Mouse (Mus musculus): ENCODE results near the gene Rrp1b. TPM values are rescaled to one million over a fixed set of nuclear protein-coding genes. Genes with fewer than 3 reads are reported as not detected.
"Not testable (repeated sequence)": the region's sequence is repeated elsewhere in the genome, so short reads cannot be mapped to it uniquely, and the experiment has no call there.

Rrp1b gene
- total and polyA plus RNA-seq, 2 experiments: 5.7 to 5.9 TPM

- no peak for TF ChIP-seq POLR2A (IDR thresholded peaks at IDR 0.05; ENCODE audit: extremely low read depth, insufficient read depth, low read length)
- TF ChIP-seq CTCF (IDR thresholded peaks at IDR 0.05; ENCODE audit: low read depth, low read length): no peak
- no peaks in the 10 kb centered on the region for H3K27me3 ChIP-seq (ENCODE audit: control insufficient read depth, insufficient read depth, low read length)
- DNase-seq (ENCODE audit: extremely low read depth, low read depth, low spot score): no peak
- WGBS: 86% methylated on average over 1 of the region's 1 CpGs
- no peaks in the 10 kb centered on the region for H3K79me2 ChIP-seq (ENCODE audit: control insufficient read depth, insufficient read depth, low read length)
- no peaks in the 10 kb centered on the region for H3K36me3 ChIP-seq (ENCODE audit: control insufficient read depth, insufficient read depth, low read length)
- H3K4me3 ChIP-seq (ENCODE audit: insufficient read depth, low read depth, low read length): no peak overlapping the region
- H3K4me1 ChIP-seq (ENCODE audit: control insufficient read depth, insufficient read depth, low read length): no peaks in the 10 kb centered on the region
- H3K9ac ChIP-seq (ENCODE audit: low read depth, low read length): no peak overlapping the region
- H3K27ac ChIP-seq (replicated peaks; ENCODE audit: insufficient read depth, low read depth, low read length): no peak overlapping the region
Observed at GRCm38 (mm10) chr17:32092241-32092619, 56.3 kb downstream of the Rrp1b start.

- H3K79me2 ChIP-seq (ENCODE audit: control insufficient read depth, insufficient read depth, low read length): no peaks in the 10 kb centered on the region
- no peaks in the 10 kb centered on the region for H3K36me3 ChIP-seq (ENCODE audit: control insufficient read depth, insufficient read depth, low read length)
- 86% methylated on average over 5 of the region's 5 CpGs for WGBS
- peaks cover 5% of the 10 kb centered on the region for H3K4me1 ChIP-seq (ENCODE audit: control insufficient read depth, insufficient read depth, low read length)
- no peak for DNase-seq (ENCODE audit: extremely low read depth, low read depth, low spot score)
- no peak overlapping the region for H3K27ac ChIP-seq (replicated peaks; ENCODE audit: insufficient read depth, low read depth, low read length)
- H3K4me3 ChIP-seq (ENCODE audit: insufficient read depth, low read depth, low read length): no peak overlapping the region
- no peaks in the 10 kb centered on the region for H3K27me3 ChIP-seq (ENCODE audit: control insufficient read depth, insufficient read depth, low read length)
- TF ChIP-seq CTCF (IDR thresholded peaks at IDR 0.05; ENCODE audit: low read depth, low read length) (peak; percentile 63), POLR2A (IDR thresholded peaks at IDR 0.05; ENCODE audit: extremely low read depth, insufficient read depth, low read length) (no peak)
- no peak overlapping the region for H3K9ac ChIP-seq (ENCODE audit: low read depth, low read length)
Observed at GRCm38 (mm10) chr17:32092895-32093294, 57.0 kb downstream of the Rrp1b start.

GRCm38 (mm10) chr17:32097676-32098075 lies 61.8 kb downstream of the Rrp1b start:
- no peaks in the 10 kb centered on the region for H3K36me3 ChIP-seq (ENCODE audit: control insufficient read depth, insufficient read depth, low read length)
- H3K4me1 ChIP-seq (ENCODE audit: control insufficient read depth, insufficient read depth, low read length): peaks cover 15% of the 10 kb centered on the region
- H3K27ac ChIP-seq (replicated peaks; ENCODE audit: insufficient read depth, low read depth, low read length): peak overlapping the region; percentile 91
- H3K79me2 ChIP-seq (ENCODE audit: control insufficient read depth, insufficient read depth, low read length): peaks cover 3% of the 10 kb centered on the region; the same call in 1 of the 2 replicates
- no peak for TF ChIP-seq POLR2A (IDR thresholded peaks at IDR 0.05; ENCODE audit: extremely low read depth, insufficient read depth, low read length)
- TF ChIP-seq CTCF (IDR thresholded peaks at IDR 0.05; ENCODE audit: low read depth, low read length): no peak
- no peak overlapping the region for H3K4me3 ChIP-seq (ENCODE audit: insufficient read depth, low read depth, low read length)
- 56% methylated on average over 1 of the region's 1 CpGs for WGBS
- H3K9ac ChIP-seq (ENCODE audit: low read depth, low read length): no peak overlapping the region
- DNase-seq (ENCODE audit: extremely low read depth, low read depth, low spot score): peak; percentile 77
- H3K27me3 ChIP-seq (ENCODE audit: control insufficient read depth, insufficient read depth, low read length): no peaks in the 10 kb centered on the region

GRCm38 (mm10) chr17:32098905-32099304 lies 63.0 kb downstream of the Rrp1b start:
- Histone ChIP-seq H3K9ac (ENCODE audit: low read depth, low read length) (peak overlapping the region; percentile 29; the same call in 1 of the 2 replicates), H3K27ac (replicated peaks; ENCODE audit: insufficient read depth, low read depth, low read length) (peak overlapping the region; percentile 91), H3K4me1 (ENCODE audit: control insufficient read depth, insufficient read depth, low read length) (peaks cover 15% of the 10 kb centered on the region)
- H3K36me3 ChIP-seq (ENCODE audit: control insufficient read depth, insufficient read depth, low read length); H3K27me3 ChIP-seq (ENCODE audit: control insufficient read depth, insufficient read depth, low read length); H3K4me3 ChIP-seq (ENCODE audit: insufficient read depth, low read depth, low read length); H3K79me2 ChIP-seq (ENCODE audit: control insufficient read depth, insufficient read depth, low read length): not testable (repeated sequence)
- 27% methylated on average over 6 of the region's 6 CpGs for WGBS
- DNase-seq (ENCODE audit: extremely low read depth, low read depth, low spot score): peak; percentile 93

GRCm38 (mm10) chr17:32099574-32099942 lies 63.7 kb downstream of the Rrp1b start:
- TF ChIP-seq POLR2A (IDR thresholded peaks at IDR 0.05; ENCODE audit: extremely low read depth, insufficient read depth, low read length) (no peak), CTCF (IDR thresholded peaks at IDR 0.05; ENCODE audit: low read depth, low read length) (no peak)
- H3K79me2 ChIP-seq (ENCODE audit: control insufficient read depth, insufficient read depth, low read length): peaks cover 3% of the 10 kb centered on the region; the same call in 1 of the 2 replicates
- H3K27ac ChIP-seq (replicated peaks; ENCODE audit: insufficient read depth, low read depth, low read length): peak overlapping the region; percentile 96
- H3K9ac ChIP-seq (ENCODE audit: low read depth, low read length): peak overlapping the region; percentile 80
- H3K36me3 ChIP-seq (ENCODE audit: control insufficient read depth, insufficient read depth, low read length): no peaks in the 10 kb centered on the region
- H3K4me1 ChIP-seq (ENCODE audit: control insufficient read depth, insufficient read depth, low read length): peaks cover 15% of the 10 kb centered on the region
- no peaks in the 10 kb centered on the region for H3K27me3 ChIP-seq (ENCODE audit: control insufficient read depth, insufficient read depth, low read length)
- peak overlapping the region; percentile 70 for H3K4me3 ChIP-seq (ENCODE audit: insufficient read depth, low read depth, low read length)
- WGBS: 13% methylated on average over 8 of the region's 8 CpGs
- no peak for DNase-seq (ENCODE audit: extremely low read depth, low read depth, low spot score)

GRCm38 (mm10) chr17:32099943-32100586 lies 64.2 kb downstream of the Rrp1b start:
- no peaks in the 10 kb centered on the region for H3K27me3 ChIP-seq (ENCODE audit: control insufficient read depth, insufficient read depth, low read length)
- peaks cover 3% of the 10 kb centered on the region; the same call in 1 of the 2 replicates for H3K79me2 ChIP-seq (ENCODE audit: control insufficient read depth, insufficient read depth, low read length)
- H3K4me3 ChIP-seq (ENCODE audit: insufficient read depth, low read depth, low read length): peak overlapping the region; percentile 70
- WGBS: 1% methylated on average over 44 of the region's 44 CpGs
- peak overlapping the region; percentile 96 for H3K27ac ChIP-seq (replicated peaks; ENCODE audit: insufficient read depth, low read depth, low read length)
- no peaks in the 10 kb centered on the region for H3K36me3 ChIP-seq (ENCODE audit: control insufficient read depth, insufficient read depth, low read length)
- H3K9ac ChIP-seq (ENCODE audit: low read depth, low read length): peak overlapping the region; percentile 80
- peak; percentile 86 for DNase-seq (ENCODE audit: extremely low read depth, low read depth, low spot score)
- TF ChIP-seq POLR2A (IDR thresholded peaks at IDR 0.05; ENCODE audit: extremely low read depth, insufficient read depth, low read length): peak; percentile 84; the same call in 1 of the 2 replicates
- TF ChIP-seq CTCF (IDR thresholded peaks at IDR 0.05; ENCODE audit: low read depth, low read length): no peak
- H3K4me1 ChIP-seq (ENCODE audit: control insufficient read depth, insufficient read depth, low read length): peaks cover 15% of the 10 kb centered on the region
